Mouse (Mus musculus) testis, adult 2 months (tissue): ENCODE measurements at regions not wholly inside any gene's neighbourhood (a gene's known extent, or its start where the extent isn't known, plus 50 kb on each side); places are given as distances from the start of the nearest gene placed in this dataset.

Experiments
- H3K27ac ChIP-seq: fragments of 200-500 bp; 2 replicates; pipeline ENCODE4 v1.5.1; 2012; ENCODE audit warnings: low read depth, low read length; ENCODE audit not compliant: control insufficient read depth, insufficient read depth
- H3K27me3 ChIP-seq: fragments of 200-500 bp; 2 replicates; pipeline ENCODE4 v1.6.1; 2012; ENCODE audit warnings: mild to moderate bottlenecking, low read length, moderate library complexity; ENCODE audit not compliant: control insufficient read depth, insufficient read depth
- H3K36me3 ChIP-seq: fragments of 200-500 bp; 2 replicates; pipeline ENCODE4 v1.6.1; 2012; ENCODE audit warnings: mild to moderate bottlenecking, low read length; ENCODE audit not compliant: control insufficient read depth, insufficient read depth
- H3K4me1 ChIP-seq: fragments of 200-500 bp; 2 replicates; pipeline ENCODE4 v1.6.1; 2012; ENCODE audit warnings: low read length; ENCODE audit not compliant: control insufficient read depth, insufficient read depth
- H3K4me3 ChIP-seq: fragments of 200-500 bp; 2 replicates; pipeline ENCODE4 v1.5.1; 2012; ENCODE audit warnings: low read depth, mild to moderate bottlenecking, low read length, moderate library complexity, mixed read lengths; ENCODE audit not compliant: control insufficient read depth
- CTCF ChIP-seq: fragments of 200-500 bp; IDR thresholded peaks from 2 replicates; pipeline ENCODE4 v1.5.1; 2012; ENCODE audit warnings: low read depth, mild to moderate bottlenecking, inconsistent platforms, low read length, moderate library complexity; ENCODE audit not compliant: control insufficient read depth, insufficient read depth, insufficient replicate concordance
- POLR2A ChIP-seq: fragments of 200-500 bp; IDR thresholded peaks from 2 replicates; pipeline ENCODE4 v1.6.1; 2012; ENCODE audit warnings: low read depth, mild to moderate bottlenecking, inconsistent platforms, low read length, moderate library complexity; ENCODE audit not compliant: control insufficient read depth

GRCm38 (mm10) chr14:24731872-24732525 is 245.1 kb downstream of the Rps24 start:
- Histone ChIP-seq H3K27me3 (no peaks in the 10 kb centered on the region), H3K4me3 (no peak overlapping the region), H3K27ac (no peak overlapping the region), H3K4me1 (no peaks in the 10 kb centered on the region), H3K36me3 (no peaks in the 10 kb centered on the region)
- TF ChIP-seq POLR2A (no peak), CTCF (no peak)

- TF ChIP-seq CTCF (no peak), POLR2A (no peak)
- H3K4me1 ChIP-seq = no peaks in the 10 kb centered on the region
- no peak overlapping the region for H3K4me3 ChIP-seq
- no peaks in the 10 kb centered on the region for H3K27me3 ChIP-seq
- H3K27ac ChIP-seq = no peak overlapping the region
- no peaks in the 10 kb centered on the region for H3K36me3 ChIP-seq
Observed at GRCm38 (mm10) chr14:24733326-24733725, 246.4 kb downstream of the Rps24 start.

DNA sequence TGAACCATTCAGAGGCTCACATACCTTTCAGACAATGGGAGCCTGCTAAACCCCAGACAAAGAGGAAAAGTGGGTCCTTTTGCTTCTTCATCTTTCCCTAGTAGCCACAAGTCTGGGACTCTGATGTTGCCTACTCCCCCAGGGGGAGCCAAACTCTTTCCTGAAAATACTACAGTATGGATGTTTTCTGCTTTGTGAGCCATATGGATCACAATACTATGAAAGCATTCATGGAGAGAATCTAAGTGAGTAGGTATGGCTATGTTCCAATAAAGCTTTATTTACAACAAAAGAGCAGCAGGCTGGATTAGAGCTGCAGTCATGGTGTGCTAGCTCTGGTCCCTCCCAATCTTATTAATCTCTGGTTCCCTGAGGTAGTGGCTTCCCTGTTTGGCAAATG is 251.9 kb downstream of the Rps24 start:
- no peak overlapping the region for H3K4me3 ChIP-seq
- H3K27ac ChIP-seq = no peak overlapping the region
- TF ChIP-seq POLR2A (no peak), CTCF (no peak)

GRCm38 (mm10) chr14:24744451-24744850 is 257.5 kb downstream of the Rps24 start:
- Histone ChIP-seq H3K4me3 (no peak overlapping the region), H3K36me3 (no peaks in the 10 kb centered on the region), H3K4me1 (no peaks in the 10 kb centered on the region), H3K27ac (no peak overlapping the region), H3K27me3 (no peaks in the 10 kb centered on the region)
- TF ChIP-seq POLR2A (no peak), CTCF (no peak)

More for the DNA sequence above, 251.9 kb downstream of the Rps24 start:
- Histone ChIP-seq H3K36me3 (no peaks in the 10 kb centered on the region), H3K4me1 (no peaks in the 10 kb centered on the region), H3K27me3 (no peaks in the 10 kb centered on the region)

DNA sequence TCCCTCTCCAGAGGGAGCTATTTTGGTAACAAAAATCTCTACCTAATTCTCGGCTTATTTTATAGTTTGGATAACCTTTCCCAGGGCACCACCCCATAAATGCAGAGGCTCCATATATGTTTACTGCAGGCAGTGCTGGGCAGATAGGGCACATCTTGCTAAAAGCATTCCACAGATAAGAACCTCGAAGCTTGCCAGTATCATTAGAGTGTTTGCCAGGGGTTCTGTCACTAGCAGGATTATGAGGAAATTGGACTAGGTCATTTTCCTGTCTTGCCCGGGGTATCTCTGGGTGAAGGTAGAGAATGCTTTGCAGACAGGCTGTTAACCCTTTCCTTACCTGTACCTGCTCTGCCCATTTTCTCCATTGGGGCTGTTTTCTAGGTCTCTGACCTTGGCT is 258.8 kb downstream of the Rps24 start:
- Histone ChIP-seq H3K27ac (no peak overlapping the region), H3K36me3 (no peaks in the 10 kb centered on the region), H3K27me3 (no peaks in the 10 kb centered on the region), H3K4me1 (no peaks in the 10 kb centered on the region), H3K4me3 (no peak overlapping the region)
- TF ChIP-seq CTCF (no peak), POLR2A (no peak)

- Histone ChIP-seq H3K27ac (no peak overlapping the region), H3K4me3 (no peak overlapping the region), H3K36me3 (no peaks in the 10 kb centered on the region), H3K4me1 (no peaks in the 10 kb centered on the region), H3K27me3 (no peaks in the 10 kb centered on the region)
- TF ChIP-seq CTCF (no peak), POLR2A (no peak)
Observed at GRCm38 (mm10) chr14:24747471-24747795, 260.5 kb downstream of the Rps24 start.

GRCm38 (mm10) chr14:24747796-24748496 is 261.0 kb downstream of the Rps24 start:
- Histone ChIP-seq H3K4me1 (no peaks in the 10 kb centered on the region), H3K27ac (no peak overlapping the region), H3K27me3 (no peaks in the 10 kb centered on the region), H3K4me3 (no peak overlapping the region), H3K36me3 (no peaks in the 10 kb centered on the region)
- TF ChIP-seq POLR2A (no peak), CTCF (no peak)
